Mouse (Mus musculus): ENCODE results near the gene Ano10.
"Not testable (repeated sequence)": the region's sequence is repeated elsewhere in the genome, so short reads cannot be mapped to it uniquely, and the experiment has no call there.

The Ano10 gene

DNA sequence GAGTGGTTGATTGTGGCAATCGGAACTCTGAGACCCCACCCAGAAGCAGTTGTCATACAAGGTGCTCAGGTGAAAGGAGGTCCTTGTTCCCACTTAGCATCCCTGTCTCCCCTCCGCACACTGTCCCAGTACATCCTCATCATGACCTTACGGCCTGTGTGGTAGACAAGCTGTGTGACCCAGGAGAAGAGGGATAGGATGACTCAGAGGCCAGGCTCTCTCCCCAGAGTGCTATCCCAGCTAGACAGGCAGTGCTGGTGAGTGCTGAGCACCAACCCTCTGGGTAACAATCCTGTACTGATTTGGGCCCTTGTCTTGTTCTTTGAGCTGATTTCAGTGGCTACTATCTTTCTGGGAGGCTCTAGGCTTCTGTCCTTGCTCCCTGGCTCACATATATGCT, 95.6 kb downstream of the Ano10 start:
- DNase-seq (ENCODE audit: low read depth), result no peak

DNA sequence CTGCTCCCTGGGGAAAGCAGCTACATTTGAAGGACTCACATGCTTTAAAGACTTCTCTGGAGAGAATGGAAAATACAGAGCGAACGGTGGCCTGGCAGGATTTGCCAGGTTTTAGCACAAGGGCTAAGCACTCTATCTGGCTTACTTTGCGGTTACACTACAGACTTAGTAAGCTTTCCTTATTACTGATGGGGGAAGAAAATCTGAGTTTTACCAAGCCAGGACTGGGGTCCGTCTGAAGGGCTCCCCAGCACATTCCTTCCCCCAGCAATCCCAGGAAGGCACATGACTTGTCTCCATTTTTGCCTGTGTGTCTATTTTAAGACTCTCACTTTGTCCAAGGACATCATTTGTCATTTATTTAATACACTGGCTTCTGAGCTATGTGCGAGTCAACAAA, 97.2 kb downstream of the Ano10 start:
- DNase-seq (ENCODE audit: low read depth), result no peak

DNA sequence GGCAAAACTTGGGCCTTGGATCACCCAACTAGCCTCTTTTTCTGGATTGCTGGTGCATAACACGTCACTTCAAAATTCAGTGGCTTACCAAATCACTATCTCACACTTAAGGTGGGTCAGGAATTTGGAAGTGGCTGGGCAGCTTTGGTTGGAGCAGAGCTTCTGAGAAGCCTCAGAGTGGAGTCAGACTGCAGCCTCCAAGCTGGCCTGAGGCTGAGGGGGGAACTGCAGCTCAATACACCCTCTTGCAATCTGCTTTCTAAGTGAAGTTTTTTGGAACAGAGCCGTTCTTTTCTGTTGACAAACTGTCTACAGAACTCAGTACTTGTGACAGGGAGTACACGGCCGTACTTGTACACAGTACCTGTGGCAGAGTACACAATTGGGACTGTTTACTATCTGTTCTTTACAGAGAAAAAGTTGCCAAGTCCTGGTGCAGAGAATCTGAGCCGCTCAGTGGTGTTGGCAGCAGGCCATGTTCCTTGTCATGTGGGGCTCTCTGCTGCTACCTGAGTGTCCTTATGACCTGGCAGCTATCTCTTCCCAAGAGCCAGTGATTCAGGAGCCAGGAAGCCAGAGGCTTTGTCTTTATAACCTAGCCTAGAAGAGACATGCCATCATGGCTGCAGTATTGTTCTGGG, 99.1 kb downstream of the Ano10 start:
- DNase-seq (ENCODE audit: low read depth), result no peak

DNA sequence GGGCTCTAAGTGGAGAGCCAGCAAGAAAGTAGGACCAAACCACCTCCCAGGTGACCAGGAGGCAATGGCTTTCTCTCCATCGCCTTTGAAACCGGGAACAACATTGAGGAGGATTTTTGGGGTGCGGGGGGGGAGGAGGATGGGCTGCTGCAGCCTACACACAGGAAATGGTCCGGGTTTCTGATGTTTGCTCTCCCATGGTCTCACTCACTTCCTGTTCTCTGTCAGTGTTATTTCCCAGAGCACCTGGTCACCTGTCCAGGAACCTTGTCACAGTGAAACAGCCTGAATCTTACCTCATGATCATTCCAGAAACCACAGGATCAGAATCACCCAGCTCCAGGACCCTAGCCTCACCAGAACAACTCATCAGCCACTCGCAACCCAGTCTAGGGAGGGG, 100.4 kb downstream of the Ano10 start:
- no peak for DNase-seq (ENCODE audit: low read depth)

DNA sequence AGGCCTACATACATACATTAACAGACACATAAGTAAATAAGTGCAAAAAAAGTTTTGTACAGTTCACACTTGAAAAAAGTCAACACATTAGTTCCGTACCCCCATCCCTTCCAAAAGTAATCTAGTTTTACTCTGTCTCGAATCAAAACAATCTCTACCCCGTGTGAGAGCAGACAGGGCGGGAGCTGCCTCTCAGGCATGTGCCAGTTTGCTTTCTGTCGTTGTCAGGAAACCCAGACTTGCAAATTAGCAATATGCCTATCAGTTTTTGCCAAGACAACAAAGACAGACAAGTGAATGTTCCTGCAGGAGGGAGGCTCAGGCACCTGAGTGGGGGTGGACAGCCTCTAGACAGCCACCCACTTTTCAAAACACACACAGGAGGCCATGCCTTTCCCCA, 100.9 kb downstream of the Ano10 start:
- DNase-seq (ENCODE audit: low read depth), result peak; percentile 55

- DNase-seq (ENCODE audit: low read depth), result peak; percentile 91
Measured at GRCm38 (mm10) chr9:122188724-122189123, 105.5 kb downstream of the Ano10 start.

- no peak for DNase-seq (ENCODE audit: low read depth)
Measured at GRCm38 (mm10) chr9:122187451-122187921, 106.7 kb downstream of the Ano10 start.

DNA sequence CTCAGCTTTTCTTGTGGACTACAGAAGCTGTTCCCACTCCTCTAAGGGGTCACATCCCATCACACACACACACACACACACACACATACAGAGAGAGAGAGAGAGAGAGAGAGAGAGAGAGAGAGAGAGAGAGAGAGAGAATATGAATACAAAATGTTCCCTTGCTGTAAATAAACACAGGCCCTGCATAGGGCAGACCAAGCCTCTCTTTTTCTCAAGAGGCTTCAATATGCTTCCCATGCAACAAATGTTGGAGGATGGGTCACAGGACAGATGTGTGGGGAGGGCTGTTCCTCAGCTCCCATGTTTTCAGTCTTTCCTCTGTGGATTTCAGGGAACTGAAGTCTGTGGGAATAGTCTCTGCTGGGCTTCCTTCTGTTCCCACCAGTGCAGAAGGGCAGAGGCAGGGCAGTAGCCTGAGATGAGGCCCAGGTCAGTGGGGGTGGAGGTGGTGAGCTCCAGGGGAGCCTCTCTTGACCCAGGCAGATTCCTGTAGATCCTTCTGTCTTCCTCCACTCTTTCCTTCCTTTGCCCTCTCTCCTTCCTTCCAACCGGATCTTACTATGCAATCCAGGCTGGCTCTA, 107.5 kb downstream of the Ano10 start:
- DNase-seq (ENCODE audit: low read depth), result no peak

DNA sequence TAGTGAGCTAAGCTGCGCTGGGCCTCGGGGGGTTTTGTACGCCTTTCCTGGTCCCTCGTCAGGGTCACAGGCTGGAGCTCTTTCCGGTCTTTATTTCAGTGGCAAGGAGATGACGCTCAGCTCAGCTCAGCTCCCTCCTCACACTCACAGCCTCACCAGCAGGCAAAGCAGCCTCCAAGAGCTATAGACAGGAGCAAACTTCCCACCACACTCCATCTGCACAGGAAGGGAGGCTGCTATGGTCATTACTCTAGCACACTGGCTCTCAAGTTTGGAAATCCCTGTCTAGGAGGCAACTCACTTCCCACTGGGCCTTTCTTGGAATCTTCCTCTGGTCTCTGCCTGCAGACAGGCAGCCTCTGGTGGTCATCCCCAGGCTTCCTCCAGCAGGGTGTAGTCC, 108.3 kb downstream of the Ano10 start:
- no peak for DNase-seq (ENCODE audit: low read depth)

DNA sequence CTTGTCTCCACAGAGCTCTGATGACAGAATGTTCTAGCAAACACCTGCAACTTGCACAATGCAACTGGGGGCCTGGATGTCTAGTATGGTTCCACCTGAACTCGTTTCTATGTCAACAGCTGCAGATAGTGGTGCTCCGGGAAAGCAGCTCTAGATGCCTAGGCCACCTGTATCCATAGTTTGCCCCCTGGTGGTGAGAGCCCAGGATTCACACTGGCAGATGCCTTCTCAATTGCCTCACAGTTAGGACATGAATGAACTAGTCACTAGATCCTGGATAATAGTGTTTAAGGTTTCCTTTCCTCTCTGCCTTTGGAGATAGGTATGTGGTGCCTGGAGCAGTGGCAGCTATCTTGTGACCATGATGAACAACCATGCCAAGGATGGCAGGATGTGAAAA, 109.2 kb downstream of the Ano10 start:
- peak; percentile 84 for DNase-seq (ENCODE audit: low read depth)

GRCm38 (mm10) chr9:122184329-122184728, 109.9 kb downstream of the Ano10 start:
- DNase-seq (ENCODE audit: low read depth), result no peak

DNA sequence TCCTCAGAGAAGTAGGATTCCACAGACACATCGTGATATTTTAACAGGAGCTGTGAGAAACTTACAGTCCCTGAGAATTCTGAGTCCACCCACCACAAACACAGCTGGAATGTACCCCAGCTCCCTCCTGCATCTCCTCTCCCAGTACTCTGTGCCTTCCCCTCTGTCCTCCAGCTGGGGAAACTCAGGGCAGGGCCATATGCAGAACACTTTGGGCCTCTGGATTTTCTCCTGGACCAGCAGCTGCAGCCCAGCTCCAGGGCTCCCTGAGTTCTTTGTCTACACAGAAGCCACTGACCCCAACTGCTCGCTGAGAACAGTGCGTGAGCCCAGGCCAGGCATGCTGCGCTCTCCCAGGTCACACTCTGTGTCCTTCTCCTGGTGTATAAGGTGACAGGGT, 111.1 kb downstream of the Ano10 start:
- DNase-seq (ENCODE audit: low read depth), result no peak

GRCm38 (mm10) chr9:122180105-122180504, 114.1 kb downstream of the Ano10 start:
- no peak for DNase-seq (ENCODE audit: low read depth)

GRCm38 (mm10) chr9:122178427-122178826, 115.8 kb downstream of the Ano10 start:
- no peak for DNase-seq (ENCODE audit: low read depth)

GRCm38 (mm10) chr9:122177256-122178220, 116.7 kb downstream of the Ano10 start:
- peak; percentile 55 for DNase-seq (ENCODE audit: low read depth)

DNA sequence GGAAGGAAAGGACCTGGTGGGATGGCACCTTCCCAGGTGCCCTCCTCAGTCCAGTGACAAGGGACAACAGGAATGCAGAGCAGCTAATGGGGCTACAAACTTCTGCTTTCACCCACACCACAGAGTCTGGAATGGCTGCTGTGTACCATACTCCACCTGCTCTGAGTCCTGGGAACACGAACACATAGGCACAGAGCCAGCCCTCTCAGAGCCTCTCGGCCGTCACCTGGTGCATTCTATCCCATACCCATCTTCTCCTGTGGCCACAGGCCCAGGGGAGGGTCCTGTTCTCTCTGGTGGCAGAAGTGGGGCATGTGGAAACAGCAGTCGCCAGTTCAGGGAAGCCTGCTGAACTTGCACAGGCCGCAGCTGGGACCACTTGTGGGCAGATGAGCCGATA, 119.5 kb downstream of the Ano10 start:
- DNase-seq (ENCODE audit: low read depth), result no peak

DNA sequence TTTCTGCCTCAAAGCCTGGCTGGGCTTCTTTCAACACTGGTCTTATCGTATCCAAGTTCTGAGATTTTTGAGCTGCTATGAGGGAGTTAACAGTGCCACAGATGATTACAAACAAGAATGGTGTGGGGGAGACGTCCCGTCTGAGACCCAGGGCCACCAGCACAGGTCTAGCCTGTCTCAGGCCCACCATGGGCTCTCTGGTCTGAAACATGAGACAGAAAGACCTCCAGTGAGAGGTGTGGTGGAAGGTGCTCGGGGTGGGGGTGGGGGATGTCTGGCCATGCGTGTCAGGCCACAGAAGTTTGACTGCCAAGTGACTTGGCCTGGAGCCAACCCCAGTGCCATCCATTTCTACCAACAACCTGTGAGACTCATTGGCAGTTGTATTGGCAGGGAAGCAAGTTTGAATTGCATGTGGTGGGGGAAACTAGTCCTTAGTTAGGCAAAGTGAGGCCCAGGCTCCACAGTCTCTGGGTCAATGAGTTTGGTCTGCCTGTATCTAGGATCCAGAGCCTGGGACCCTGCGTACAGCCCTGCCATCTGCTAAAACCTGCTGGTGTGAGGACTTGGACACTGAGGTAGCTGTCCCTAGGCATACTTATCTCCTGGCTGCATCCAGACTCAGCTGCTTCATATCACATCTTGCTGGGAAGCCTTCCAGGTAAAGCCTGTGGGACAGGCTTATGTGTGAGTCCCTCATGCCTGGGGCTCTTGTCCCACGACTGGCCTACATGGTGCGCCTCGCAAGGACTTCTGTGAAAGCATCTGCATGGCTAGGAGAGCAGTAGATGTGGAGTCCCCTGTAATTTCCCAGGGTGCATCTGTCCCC, 120.6 kb downstream of the Ano10 start:
- DNase-seq (ENCODE audit: low read depth), result no peak

GRCm38 (mm10) chr9:122172612-122173186, 121.5 kb downstream of the Ano10 start:
- no peak for DNase-seq (ENCODE audit: low read depth)

- no peak for DNase-seq (ENCODE audit: low read depth)
Measured at GRCm38 (mm10) chr9:122169901-122170300, 124.3 kb downstream of the Ano10 start.

GRCm38 (mm10) chr9:122167719-122168118, 126.5 kb downstream of the Ano10 start:
- not testable (repeated sequence) for DNase-seq (ENCODE audit: low read depth)

- no peak for DNase-seq (ENCODE audit: low read depth)
Measured at GRCm38 (mm10) chr9:122164535-122164934, 129.7 kb downstream of the Ano10 start.

- DNase-seq (ENCODE audit: low read depth), result no peak
Measured at GRCm38 (mm10) chr9:122157079-122157441, 137.2 kb downstream of the Ano10 start.

Data from induced T-regulatory cell, adult 2 months (primary cell).